Mouse (Mus musculus): ENCODE measurements around the gene Rnd3.

DNA sequence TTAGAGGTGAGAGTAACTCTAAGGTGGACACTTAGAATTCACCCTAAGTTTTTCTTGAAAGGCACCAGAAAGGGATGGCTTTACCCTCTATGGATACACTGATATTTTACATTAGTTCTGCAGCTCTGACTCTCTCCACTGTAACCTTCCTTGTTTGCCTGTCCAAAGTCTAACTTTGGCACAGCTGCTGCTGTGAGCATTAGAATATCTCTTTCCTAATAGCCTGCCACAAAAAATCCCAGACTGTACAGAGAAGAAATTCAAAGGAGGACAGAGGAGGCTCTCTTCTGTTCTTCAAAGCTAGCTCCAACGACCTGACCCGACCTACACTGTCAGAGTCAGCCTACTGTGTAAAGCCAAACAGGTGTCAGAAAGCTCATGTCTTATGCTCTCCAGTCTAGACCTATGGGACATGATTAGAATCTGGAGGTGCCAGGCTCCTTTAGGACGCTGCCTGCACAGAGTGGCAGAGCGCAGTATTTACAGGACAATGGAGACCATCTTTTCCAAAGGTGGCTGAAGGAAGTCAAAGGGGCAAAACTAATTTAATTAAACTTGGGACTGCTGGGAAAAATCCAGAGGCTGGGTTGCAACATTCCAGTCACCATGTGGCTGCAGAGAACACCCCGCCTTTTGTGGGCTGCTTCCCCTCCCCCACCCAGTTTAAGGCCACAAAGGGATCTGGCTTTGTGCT lies 9.5 kb downstream of the Rnd3 start:
- TF ChIP-seq CTCF (conservative IDR thresholded peaks at IDR 0.05; ENCODE audit: insufficient read depth, insufficient read length, low read depth, low read length): no peak
- no peak for TF ChIP-seq POLR2A (IDR thresholded peaks at IDR 0.05; ENCODE audit: low read depth, low read length)
